Mouse (Mus musculus): ENCODE measurements around the gene Ppm1f. TPM values are rescaled to one million over a fixed set of nuclear protein-coding genes. Genes with fewer than 3 reads are reported as not detected.

Ppm1f gene
- polyA plus RNA-seq, 1 experiment from 2014 or later = 18.6 TPM

DNA sequence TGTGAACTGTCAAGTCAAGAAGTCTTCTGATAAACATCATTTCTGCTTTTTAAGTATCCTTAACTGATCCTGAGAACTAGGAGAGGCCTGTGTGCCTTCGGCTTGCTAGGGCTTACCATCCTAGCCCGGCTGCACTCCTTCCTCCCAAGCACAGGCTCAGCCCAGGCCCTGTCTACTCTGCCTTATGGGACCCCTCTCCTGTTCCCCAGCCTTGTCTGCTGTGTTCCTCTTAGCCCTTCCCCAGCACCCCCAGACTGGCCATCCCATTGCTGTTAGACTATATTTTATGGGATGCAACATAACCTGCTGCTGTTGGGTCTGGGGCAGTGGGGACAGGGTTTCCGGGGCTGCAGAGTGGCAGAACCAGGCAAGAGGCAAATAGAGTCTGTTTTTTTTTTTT lies 34.1 kb downstream of the Ppm1f start:
- H3K9ac ChIP-seq (ENCODE audit: low read length) = no peak overlapping the region
- H3K4me3 ChIP-seq (ENCODE audit: control insufficient read depth in 1 of 2, insufficient read depth in 1 of 2, low read depth in 1 of 2, low read length in 2 of 2) = no peak overlapping the region
- H3K27ac ChIP-seq (replicated peaks in 1 of 2; ENCODE audit: control insufficient read depth in 1 of 2, insufficient read depth in 1 of 2, low read depth in 2 of 2, low read length in 2 of 2) = no peak overlapping the region
- no peaks in the 10 kb centered on the region for H3K4me1 ChIP-seq (ENCODE audit: control insufficient read depth in 2 of 2, insufficient read depth in 2 of 2, low read length in 2 of 2)
- no peaks in the 10 kb centered on the region for H3K9me3 ChIP-seq (ENCODE audit: control insufficient read depth, low read length)
- no peak for ATAC-seq (ENCODE audit: insufficient number of reproducible peaks, insufficient read depth, low FRiP score, low read depth)
- no peaks in the 10 kb centered on the region for H3K27me3 ChIP-seq (ENCODE audit: control insufficient read depth, insufficient read depth, low read length)
- 85% methylated on average over 3 of the region's 3 CpGs for WGBS
- no peaks in the 10 kb centered on the region; the same call in 1 of the 2 replicates for H3K36me3 ChIP-seq (ENCODE audit: control insufficient read depth, insufficient read depth, low read length)
- no peak overlapping the region for H3K4me2 ChIP-seq (ENCODE audit: low read length)

DNA sequence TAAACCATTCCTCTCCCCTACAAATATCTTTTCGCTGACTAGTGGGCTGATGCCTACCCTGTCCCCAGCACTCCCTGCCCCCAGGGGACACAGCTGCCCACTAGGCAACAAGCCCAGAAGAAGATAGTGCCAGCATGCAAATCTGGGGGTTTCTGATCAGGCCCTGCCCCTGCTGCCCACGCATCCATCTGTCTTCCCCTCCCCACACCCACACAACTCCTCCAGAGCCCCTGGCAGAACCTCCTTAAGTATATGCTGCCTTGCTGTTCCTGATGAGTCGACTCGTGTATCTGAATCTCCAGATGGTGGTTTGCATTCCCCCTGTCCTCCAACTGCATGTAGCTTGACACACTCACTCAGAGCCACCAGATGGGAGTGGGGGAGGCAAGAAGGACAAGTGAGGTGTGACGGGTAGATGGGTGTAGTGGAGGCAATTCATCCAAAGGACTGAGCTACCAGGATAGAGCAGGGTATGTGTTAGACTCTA lies 34.6 kb downstream of the Ppm1f start:
- no peak for ATAC-seq (ENCODE audit: insufficient number of reproducible peaks, insufficient read depth, low FRiP score, low read depth)
- Histone ChIP-seq H3K27me3 (ENCODE audit: control insufficient read depth, insufficient read depth, low read length) (no peaks in the 10 kb centered on the region), H3K4me1 (ENCODE audit: control insufficient read depth in 2 of 2, insufficient read depth in 2 of 2, low read length in 2 of 2) (no peaks in the 10 kb centered on the region), H3K27ac (replicated peaks in 1 of 2; ENCODE audit: control insufficient read depth in 1 of 2, insufficient read depth in 1 of 2, low read depth in 2 of 2, low read length in 2 of 2) (no peak overlapping the region), H3K36me3 (ENCODE audit: control insufficient read depth, insufficient read depth, low read length) (no peaks in the 10 kb centered on the region; the same call in 1 of the 2 replicates), H3K4me2 (ENCODE audit: low read length) (no peak overlapping the region), H3K9me3 (ENCODE audit: control insufficient read depth, low read length) (no peaks in the 10 kb centered on the region), H3K9ac (ENCODE audit: low read length) (no peak overlapping the region), H3K4me3 (ENCODE audit: control insufficient read depth in 1 of 2, insufficient read depth in 1 of 2, low read depth in 1 of 2, low read length in 2 of 2) (no peak overlapping the region)
- WGBS = 62% methylated on average over 5 of the region's 5 CpGs

DNA sequence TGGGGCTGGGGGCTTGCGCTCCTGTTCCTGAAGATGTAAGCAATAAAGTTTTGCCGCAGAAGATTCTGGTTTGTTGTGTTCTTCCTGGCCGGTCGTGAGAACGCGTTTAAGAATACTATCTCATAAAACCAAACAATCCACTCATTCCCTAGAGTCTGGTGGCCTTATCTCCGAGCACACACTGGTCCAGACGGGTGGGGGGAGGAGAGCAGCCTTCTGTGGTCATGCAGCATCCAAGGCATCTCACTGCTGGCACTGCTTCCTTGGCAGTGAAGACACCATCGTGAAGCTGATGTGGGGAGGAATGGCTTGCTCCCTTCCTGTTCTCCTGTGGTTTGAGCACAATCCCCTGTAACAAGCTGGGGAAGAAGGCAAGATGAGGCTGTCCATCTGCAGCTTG lies 43.3 kb downstream of the Ppm1f start:
- Histone ChIP-seq H3K4me3 (ENCODE audit: control insufficient read depth in 1 of 2, insufficient read depth in 1 of 2, low read depth in 1 of 2, low read length in 2 of 2) (no peak overlapping the region), H3K27me3 (ENCODE audit: control insufficient read depth, insufficient read depth, low read length) (no peaks in the 10 kb centered on the region), H3K9me3 (ENCODE audit: control insufficient read depth, low read length) (peaks cover 5% of the 10 kb centered on the region; the same call in 1 of the 2 replicates), H3K4me1 (ENCODE audit: control insufficient read depth in 2 of 2, insufficient read depth in 2 of 2, low read length in 2 of 2) (no peaks in the 10 kb centered on the region), H3K4me2 (ENCODE audit: low read length) (no peak overlapping the region), H3K27ac (replicated peaks in 1 of 2; ENCODE audit: control insufficient read depth in 1 of 2, insufficient read depth in 1 of 2, low read depth in 2 of 2, low read length in 2 of 2) (no peak overlapping the region), H3K36me3 (ENCODE audit: control insufficient read depth, insufficient read depth, low read length) (no peaks in the 10 kb centered on the region), H3K9ac (ENCODE audit: low read length) (no peak overlapping the region)
- no peak for ATAC-seq (ENCODE audit: insufficient number of reproducible peaks, insufficient read depth, low FRiP score, low read depth)
- WGBS = 87% methylated on average over 9 of the region's 9 CpGs

DNA sequence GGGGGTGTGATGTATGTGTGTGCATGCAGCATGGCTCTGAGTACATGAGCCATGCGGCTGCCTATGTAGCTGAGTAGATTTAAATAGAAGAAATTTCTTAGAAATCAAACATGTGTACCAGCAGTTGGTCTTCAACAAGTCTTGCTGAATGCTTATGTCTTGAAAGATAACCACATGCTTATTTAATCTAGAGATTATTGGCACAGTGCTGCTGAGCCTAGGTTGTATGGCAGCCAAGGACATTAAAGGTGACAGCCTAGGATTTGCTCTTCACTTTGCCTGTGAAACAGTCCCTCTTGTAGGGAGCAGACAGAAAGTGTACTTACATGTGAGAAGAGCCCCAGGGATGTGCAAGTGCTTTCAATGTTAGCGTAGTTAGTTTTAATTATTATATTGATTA lies 44.8 kb downstream of the Ppm1f start:
- ATAC-seq (ENCODE audit: insufficient number of reproducible peaks, insufficient read depth, low FRiP score, low read depth) = no peak
- Histone ChIP-seq H3K27me3 (ENCODE audit: control insufficient read depth, insufficient read depth, low read length) (no peaks in the 10 kb centered on the region), H3K4me1 (ENCODE audit: control insufficient read depth in 2 of 2, insufficient read depth in 2 of 2, low read length in 2 of 2) (no peaks in the 10 kb centered on the region), H3K4me3 (ENCODE audit: control insufficient read depth in 1 of 2, insufficient read depth in 1 of 2, low read depth in 1 of 2, low read length in 2 of 2) (no peak overlapping the region), H3K36me3 (ENCODE audit: control insufficient read depth, insufficient read depth, low read length) (no peaks in the 10 kb centered on the region), H3K27ac (replicated peaks in 1 of 2; ENCODE audit: control insufficient read depth in 1 of 2, insufficient read depth in 1 of 2, low read depth in 2 of 2, low read length in 2 of 2) (no peak overlapping the region), H3K4me2 (ENCODE audit: low read length) (no peak overlapping the region), H3K9ac (ENCODE audit: low read length) (no peak overlapping the region), H3K9me3 (ENCODE audit: control insufficient read depth, low read length) (peaks cover 5% of the 10 kb centered on the region; the same call in 1 of the 2 replicates)
- WGBS = 91% methylated on average over 2 of the region's 2 CpGs

DNA sequence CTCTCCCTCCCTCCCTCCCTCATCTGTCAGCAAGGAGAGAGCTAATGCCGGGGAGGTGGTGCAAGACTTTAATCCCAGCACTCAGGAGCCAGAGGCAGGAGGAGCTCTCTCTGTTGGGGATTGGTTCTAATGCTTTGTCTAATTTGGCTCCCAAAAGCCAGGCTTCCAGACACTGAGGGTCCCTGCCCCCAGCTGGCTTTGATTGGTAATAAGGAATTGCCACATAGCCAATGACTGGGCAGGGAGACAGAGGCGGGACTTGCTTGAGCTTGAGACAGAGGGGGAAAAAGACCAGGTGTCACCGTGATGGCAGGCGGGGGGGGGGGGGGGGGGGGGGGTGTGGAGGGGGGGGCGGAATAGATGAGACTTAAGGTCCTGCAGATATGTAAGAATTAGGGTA lies 62.3 kb downstream of the Ppm1f start:
- H3K4me2 ChIP-seq (ENCODE audit: low read length) = no peak overlapping the region
- H3K9me3 ChIP-seq (ENCODE audit: control insufficient read depth, low read length) = 0 out of 2 replicates have a peak, but pooled peaks cover 3% of the 10 kb centered on the region
- ATAC-seq (ENCODE audit: insufficient number of reproducible peaks, insufficient read depth, low FRiP score, low read depth) = no peak
- H3K9ac ChIP-seq (ENCODE audit: low read length) = no peak overlapping the region
- WGBS = 23% methylated on average over 2 of the region's 5 CpGs
- H3K27me3 ChIP-seq (ENCODE audit: control insufficient read depth, insufficient read depth, low read length) = no peaks in the 10 kb centered on the region
- H3K27ac ChIP-seq (replicated peaks in 1 of 2; ENCODE audit: control insufficient read depth in 1 of 2, insufficient read depth in 1 of 2, low read depth in 2 of 2, low read length in 2 of 2) = no peak overlapping the region
- no peaks in the 10 kb centered on the region for H3K36me3 ChIP-seq (ENCODE audit: control insufficient read depth, insufficient read depth, low read length)
- no peaks in the 10 kb centered on the region for H3K4me1 ChIP-seq (ENCODE audit: control insufficient read depth in 2 of 2, insufficient read depth in 2 of 2, low read length in 2 of 2)
- H3K4me3 ChIP-seq (ENCODE audit: control insufficient read depth in 1 of 2, insufficient read depth in 1 of 2, low read depth in 1 of 2, low read length in 2 of 2) = no peak overlapping the region

DNA sequence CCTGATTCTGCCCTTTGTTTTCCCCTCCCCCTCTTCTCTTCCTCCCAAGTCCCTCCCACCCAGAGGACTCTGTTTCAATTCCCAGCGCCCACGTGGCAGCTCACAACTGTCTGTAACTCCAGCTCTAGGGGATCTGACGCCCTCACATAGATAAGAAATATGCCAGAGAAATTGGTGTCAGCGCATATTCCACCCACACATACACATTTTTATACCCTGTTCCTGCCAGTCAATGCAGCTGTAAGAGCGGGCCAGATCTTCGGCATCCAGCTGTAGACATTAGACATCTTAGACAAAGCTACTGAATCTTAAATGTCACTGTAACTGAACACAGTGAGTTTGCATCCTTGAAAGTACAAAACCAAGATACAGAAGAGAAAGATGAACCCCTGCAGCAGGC lies 63.6 kb downstream of the Ppm1f start:
- Histone ChIP-seq H3K4me1 (ENCODE audit: control insufficient read depth in 2 of 2, insufficient read depth in 2 of 2, low read length in 2 of 2) (no peaks in the 10 kb centered on the region), H3K27ac (replicated peaks in 1 of 2; ENCODE audit: control insufficient read depth in 1 of 2, insufficient read depth in 1 of 2, low read depth in 2 of 2, low read length in 2 of 2) (no peak overlapping the region), H3K4me3 (ENCODE audit: control insufficient read depth in 1 of 2, insufficient read depth in 1 of 2, low read depth in 1 of 2, low read length in 2 of 2) (no peak overlapping the region), H3K36me3 (ENCODE audit: control insufficient read depth, insufficient read depth, low read length) (no peaks in the 10 kb centered on the region), H3K9me3 (ENCODE audit: control insufficient read depth, low read length) (no peaks in the 10 kb centered on the region), H3K4me2 (ENCODE audit: low read length) (no peak overlapping the region), H3K9ac (ENCODE audit: low read length) (no peak overlapping the region), H3K27me3 (ENCODE audit: control insufficient read depth, insufficient read depth, low read length) (no peaks in the 10 kb centered on the region)
- 81% methylated on average over 6 of the region's 6 CpGs for WGBS
- ATAC-seq (ENCODE audit: insufficient number of reproducible peaks, insufficient read depth, low FRiP score, low read depth) = no peak

DNA sequence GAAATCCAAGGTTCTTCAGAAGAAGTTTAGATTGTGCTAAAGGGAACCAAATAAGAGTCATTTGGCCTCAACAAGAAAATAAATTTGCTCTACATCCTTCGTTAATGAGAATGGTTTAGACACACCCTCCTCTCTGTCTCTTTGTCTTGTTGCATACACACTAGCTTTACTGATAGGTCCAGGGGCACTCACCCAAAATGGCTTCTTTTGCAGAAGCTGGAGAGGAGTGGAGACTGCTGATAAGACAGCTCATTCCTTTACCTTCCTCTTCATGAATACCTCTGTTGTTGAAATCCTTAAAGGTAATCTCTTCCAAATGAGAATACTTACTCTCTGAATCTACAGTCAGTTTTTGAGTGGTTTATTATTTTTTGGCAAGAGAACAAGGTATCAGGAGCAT lies 68.9 kb downstream of the Ppm1f start:
- Histone ChIP-seq H3K9me3 (ENCODE audit: control insufficient read depth, low read length) (no peaks in the 10 kb centered on the region), H3K4me1 (ENCODE audit: control insufficient read depth in 2 of 2, insufficient read depth in 2 of 2, low read length in 2 of 2) (no peaks in the 10 kb centered on the region), H3K9ac (ENCODE audit: low read length) (no peak overlapping the region), H3K27ac (replicated peaks in 1 of 2; ENCODE audit: control insufficient read depth in 1 of 2, insufficient read depth in 1 of 2, low read depth in 2 of 2, low read length in 2 of 2) (no peak overlapping the region), H3K4me3 (ENCODE audit: control insufficient read depth in 1 of 2, insufficient read depth in 1 of 2, low read depth in 1 of 2, low read length in 2 of 2) (no peak overlapping the region), H3K27me3 (ENCODE audit: control insufficient read depth, insufficient read depth, low read length) (no peaks in the 10 kb centered on the region), H3K4me2 (ENCODE audit: low read length) (no peak overlapping the region), H3K36me3 (ENCODE audit: control insufficient read depth, insufficient read depth, low read length) (no peaks in the 10 kb centered on the region)
- 64% methylated on average over 1 of the region's 1 CpGs for WGBS
- ATAC-seq (ENCODE audit: insufficient number of reproducible peaks, insufficient read depth, low FRiP score, low read depth) = no peak

DNA sequence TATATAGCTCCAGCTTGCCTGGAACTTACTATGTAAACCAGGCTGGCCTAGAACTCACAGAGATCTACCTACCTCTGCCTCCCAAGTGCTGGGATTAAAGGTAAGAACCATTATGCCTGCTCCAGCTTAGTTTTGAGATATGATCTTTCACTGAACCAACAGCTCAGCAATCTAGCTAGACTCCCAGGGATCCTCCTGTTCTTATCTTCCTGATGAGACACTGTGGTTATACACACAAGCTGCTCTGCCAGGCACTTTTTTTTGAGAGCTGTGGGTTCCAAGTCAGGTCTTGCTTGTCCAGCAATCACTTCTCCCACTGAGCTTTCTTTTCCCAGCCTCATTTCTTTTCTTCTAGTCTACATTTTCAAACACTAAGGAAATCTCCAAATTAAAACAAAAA lies 70.0 kb downstream of the Ppm1f start:
- Histone ChIP-seq H3K9me3 (ENCODE audit: control insufficient read depth, low read length) (no peaks in the 10 kb centered on the region), H3K4me3 (ENCODE audit: control insufficient read depth in 1 of 2, insufficient read depth in 1 of 2, low read depth in 1 of 2, low read length in 2 of 2) (no peak overlapping the region), H3K27ac (replicated peaks in 1 of 2; ENCODE audit: control insufficient read depth in 1 of 2, insufficient read depth in 1 of 2, low read depth in 2 of 2, low read length in 2 of 2) (no peak overlapping the region), H3K4me1 (ENCODE audit: control insufficient read depth in 2 of 2, insufficient read depth in 2 of 2, low read length in 2 of 2) (no peaks in the 10 kb centered on the region), H3K4me2 (ENCODE audit: low read length) (no peak overlapping the region), H3K9ac (ENCODE audit: low read length) (no peak overlapping the region), H3K27me3 (ENCODE audit: control insufficient read depth, insufficient read depth, low read length) (no peaks in the 10 kb centered on the region), H3K36me3 (ENCODE audit: control insufficient read depth, insufficient read depth, low read length) (no peaks in the 10 kb centered on the region)
- no peak for ATAC-seq (ENCODE audit: insufficient number of reproducible peaks, insufficient read depth, low FRiP score, low read depth)

All from heart, embryonic 14.5 days (tissue).